Mouse (Mus musculus) frontal cortex, adult 2 months (tissue): Measurements from ENCODE around the gene Atp1a3. TPM values are rescaled to one million over a fixed set of nuclear protein-coding genes. Genes with fewer than 3 reads are reported as not detected.
"Not testable (repeated sequence)": the region's sequence is repeated elsewhere in the genome, so short reads cannot be mapped to it uniquely, and the experiment has no call there.

Experiments
- DNase-seq, 2 experiments: peaks; one replicate each; pipeline ENCODE4 v3.0.0; 2022; ENCODE audit warnings: low spot score in 1 of 2; ENCODE audit errors: extremely low spot score in 1 of 2
- polyA plus RNA-seq: library from polyadenylated mRNA; depleted of rRNA; stranded (reverse); fragments of >200 nt; gene quantifications from 2 replicates; pipeline ENCODE4 v1.2.3, GENCODE M21; 2012; rRNA removed

Atp1a3 gene
- 1,131 and 1,133 TPM in 2 replicates for polyA plus RNA-seq

GRCm38 (mm10) chr7:25005421-25006065 is at the start of gene Atp1a3:
Gene Atp1a3, minus strand, starts transcription at chr7:25005958.
- peak; percentile 73 to 89 for DNase-seq

GRCm38 (mm10) chr7:25052587-25052986 is 46.8 kb upstream of the Atp1a3 start:
- DNase-seq, result no peak

GRCm38 (mm10) chr7:25049295-25049930 is 43.7 kb upstream of the Atp1a3 start:
- peak in 1 of 2 experiments; percentile 72 for DNase-seq

- DNase-seq, result peak; percentile 63 to 73
Measured at GRCm38 (mm10) chr7:25047363-25047762, 41.6 kb upstream of the Atp1a3 start.

- DNase-seq, result not testable (repeated sequence)
Measured at GRCm38 (mm10) chr7:25044599-25044998, 38.8 kb upstream of the Atp1a3 start.

- peak; percentile 38 to 54 for DNase-seq
Measured at GRCm38 (mm10) chr7:25041921-25042320, 36.2 kb upstream of the Atp1a3 start.

GRCm38 (mm10) chr7:25035916-25036315 is 30.2 kb upstream of the Atp1a3 start:
- DNase-seq, result peak; percentile 42 to 94

- DNase-seq, result peak in 1 of 2 experiments; percentile 56
Measured at GRCm38 (mm10) chr7:25034796-25035195, 29.0 kb upstream of the Atp1a3 start.

GRCm38 (mm10) chr7:25031528-25031927 is 25.8 kb upstream of the Atp1a3 start:
- no peak for DNase-seq

GRCm38 (mm10) chr7:25030032-25030753 is 24.4 kb upstream of the Atp1a3 start:
- peak in 1 of 2 experiments; percentile 93 for DNase-seq

- DNase-seq, result no peak
Measured at GRCm38 (mm10) chr7:25026452-25026851, 20.7 kb upstream of the Atp1a3 start.

GRCm38 (mm10) chr7:25025855-25026439 is 20.2 kb upstream of the Atp1a3 start:
- DNase-seq, result no peak

GRCm38 (mm10) chr7:25011592-25011991 is 5.8 kb upstream of the Atp1a3 start:
- no peak for DNase-seq

- peak in 1 of 2 experiments; percentile 67 for DNase-seq
Measured at GRCm38 (mm10) chr7:25010090-25010913, 4.5 kb upstream of the Atp1a3 start.

- DNase-seq, result peak; percentile 71 to 86
Measured at GRCm38 (mm10) chr7:25009099-25009700, 3.4 kb upstream of the Atp1a3 start.

- peak in 1 of 2 experiments; percentile 53 for DNase-seq
Measured at GRCm38 (mm10) chr7:25008635-25009034, 2.9 kb upstream of the Atp1a3 start.

GRCm38 (mm10) chr7:25007609-25008374 is 2.0 kb upstream of the Atp1a3 start:
- peak; percentile 65 to 86 for DNase-seq

- peak; percentile 80 to 85 for DNase-seq
Measured at GRCm38 (mm10) chr7:25006586-25007364, 1.0 kb upstream of the Atp1a3 start.
